Mouse (Mus musculus): ENCODE results near the gene Gucy2g.

Gucy2g gene

DNA sequence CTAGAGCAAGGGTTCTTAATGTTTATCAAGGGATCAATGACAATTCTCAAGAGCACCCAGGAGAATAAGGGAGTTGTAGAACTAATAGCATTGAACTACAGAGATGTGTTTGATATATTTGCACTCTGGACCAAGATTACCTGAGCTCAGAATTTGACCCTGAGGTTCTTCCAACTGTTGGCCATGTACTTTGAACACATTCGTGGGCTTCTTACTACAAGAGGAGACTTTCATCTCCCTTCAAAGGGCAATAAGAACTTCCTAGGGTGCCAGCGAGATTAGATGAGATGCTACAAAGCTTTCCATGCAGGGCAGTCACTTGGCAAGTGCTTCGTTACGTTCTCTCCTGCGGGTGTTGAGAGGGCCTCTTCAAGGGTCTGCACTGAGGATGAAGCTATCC is 6.5 kb upstream of the Gucy2g start:
- no peak for DNase-seq

DNA sequence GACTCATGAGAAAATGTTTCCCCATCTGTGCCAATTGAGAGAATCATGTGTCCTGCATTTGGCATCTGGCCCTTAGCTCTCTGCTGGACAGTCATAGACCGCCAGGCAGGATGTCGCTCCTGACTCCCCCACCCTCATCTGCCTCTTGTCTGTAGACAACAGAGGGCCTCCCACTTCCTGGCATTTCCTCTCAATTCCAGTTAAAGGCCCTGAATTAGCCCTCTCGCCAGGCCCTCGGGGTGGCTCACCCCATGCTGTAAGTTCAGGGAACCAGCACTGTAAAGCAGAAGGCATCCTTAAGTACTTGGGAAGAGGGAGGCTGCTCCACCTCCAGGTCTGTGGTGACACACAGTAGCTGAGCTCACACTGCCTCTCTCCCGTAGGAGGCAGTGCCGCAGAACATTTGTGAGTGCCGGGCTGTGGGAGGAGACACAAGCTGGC is 3.8 kb upstream of the Gucy2g start:
- DNase-seq: peak; percentile 82 to 89

DNA sequence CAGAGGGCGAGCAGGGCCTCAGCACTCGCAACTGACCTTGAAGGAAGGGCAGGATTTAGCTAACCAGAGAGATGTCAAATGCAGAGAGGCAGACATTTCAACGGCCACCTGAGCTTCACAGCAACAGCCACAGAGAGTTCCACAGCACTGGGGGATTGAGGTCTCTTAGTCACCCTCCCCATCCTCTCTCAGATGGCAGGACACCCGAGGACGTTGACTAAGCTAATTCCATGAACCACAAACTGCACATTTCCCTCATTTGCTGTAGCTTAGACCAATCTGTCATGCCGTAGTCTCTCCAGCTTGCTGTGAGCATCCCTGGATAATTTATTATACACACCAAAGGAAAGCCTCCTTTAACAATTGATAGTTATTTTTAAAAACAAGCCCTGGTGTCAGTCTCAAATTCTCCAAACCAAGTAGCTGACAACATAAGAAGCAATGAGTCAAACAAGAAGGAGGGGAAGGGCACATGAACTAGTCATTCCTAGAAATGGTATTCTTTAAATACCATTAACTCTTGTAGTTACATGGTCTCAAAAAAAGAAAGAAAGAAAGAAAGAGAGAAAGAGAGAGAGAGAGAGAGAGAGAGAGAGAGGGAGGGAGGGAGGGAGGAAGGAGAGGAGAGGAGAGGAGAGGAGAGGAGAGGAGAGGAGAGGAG is 1.1 kb downstream of the Gucy2g start:
- DNase-seq: no peak

DNA sequence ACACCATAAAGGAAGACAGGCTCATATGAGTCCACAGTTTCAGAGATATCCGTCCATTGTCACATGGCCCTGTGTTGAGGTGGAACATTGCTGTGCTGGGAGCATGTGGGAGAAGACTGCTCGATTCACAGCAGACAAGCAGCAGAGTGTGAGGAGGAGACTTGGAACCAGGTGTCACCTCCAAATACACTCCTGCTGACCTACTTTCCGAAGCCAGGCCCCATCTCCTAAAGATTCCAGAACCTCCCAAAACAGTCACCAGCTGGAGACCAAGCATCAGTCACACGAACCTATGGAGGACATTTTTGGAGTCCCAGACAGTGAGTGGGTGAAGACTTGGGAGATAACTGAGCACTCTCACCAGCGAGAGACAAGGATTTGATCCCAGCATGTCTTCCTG is 4.5 kb downstream of the Gucy2g start:
- DNase-seq: no peak

DNA sequence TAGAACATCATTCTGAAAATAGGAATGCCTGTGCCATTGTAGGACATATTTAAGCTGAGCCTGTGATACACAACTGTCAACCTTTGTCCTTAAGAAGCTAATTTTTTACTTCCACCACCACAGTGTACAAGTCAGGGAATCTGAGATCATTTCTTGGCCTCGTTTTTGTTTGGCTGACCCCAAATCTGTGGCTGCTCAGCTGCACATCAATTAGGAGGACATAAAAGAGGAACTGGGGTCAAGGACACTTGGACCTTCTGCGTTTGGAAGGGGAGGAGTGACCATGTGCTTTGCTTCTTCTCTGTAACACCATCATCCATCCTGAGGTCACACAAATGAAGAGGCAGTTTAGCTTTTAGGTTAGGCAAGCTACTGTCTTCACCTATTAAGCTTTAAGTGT is 5.0 kb downstream of the Gucy2g start:
- DNase-seq: no peak

DNA sequence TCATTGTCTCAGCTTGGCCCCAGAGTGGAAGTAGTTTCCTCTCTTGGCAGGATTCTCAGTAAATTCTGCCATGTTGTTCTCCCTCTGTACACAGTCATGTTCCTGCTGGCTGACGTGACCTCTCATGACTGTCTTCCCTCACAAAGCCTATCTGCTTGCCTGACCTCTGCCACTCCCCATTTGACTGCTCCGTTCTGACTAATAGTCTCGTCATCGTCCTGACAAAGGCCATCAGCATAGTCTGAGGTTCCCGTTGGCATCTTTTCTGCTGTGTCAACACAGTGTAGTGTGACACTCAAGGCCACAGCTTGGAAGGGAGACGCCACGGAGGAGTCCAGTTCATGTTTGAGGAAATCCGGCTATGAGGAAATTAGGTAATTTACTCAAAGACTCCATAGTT is 8.9 kb downstream of the Gucy2g start:
- peak; percentile 57 for DNase-seq

DNA sequence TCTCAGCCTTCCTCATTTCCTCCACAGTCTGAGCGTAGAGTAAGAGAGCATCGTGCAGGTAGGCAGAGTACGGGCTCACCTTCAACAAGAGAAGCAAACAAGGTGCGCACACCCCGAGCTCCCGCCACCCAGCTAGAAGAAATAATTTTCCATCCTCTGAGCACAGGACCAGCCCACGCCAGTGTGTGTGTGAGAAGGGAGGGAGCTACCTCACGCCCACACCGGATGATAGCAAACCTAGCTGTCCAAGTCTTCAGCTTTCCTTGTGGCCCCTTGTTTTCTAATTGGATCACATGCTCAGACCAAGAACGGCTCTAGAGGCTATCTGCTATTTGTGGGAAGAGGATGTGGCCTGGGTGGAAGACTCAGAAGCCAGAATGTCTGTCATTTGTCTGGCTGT is 10.0 kb downstream of the Gucy2g start:
- no peak for DNase-seq

DNA sequence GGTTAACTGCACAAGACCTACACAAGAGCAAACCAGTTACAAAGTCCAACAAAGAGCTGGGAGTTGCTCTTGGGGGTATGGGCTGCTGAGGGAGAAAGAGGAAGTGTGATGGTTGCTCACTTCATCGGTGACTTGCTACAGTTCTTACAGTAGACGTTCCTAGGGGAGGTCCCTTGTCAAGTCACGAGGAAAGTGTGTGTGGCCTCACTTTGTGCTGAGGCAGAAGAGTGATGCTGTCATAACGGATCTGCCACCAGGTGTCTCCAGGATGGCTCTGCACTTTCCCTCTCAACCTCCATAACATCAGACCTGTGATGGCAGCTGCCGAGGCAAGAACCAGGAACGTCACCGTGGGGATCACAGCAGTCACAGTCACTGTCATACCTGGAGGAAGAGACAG is 13.9 kb downstream of the Gucy2g start:
- no peak for DNase-seq

DNA sequence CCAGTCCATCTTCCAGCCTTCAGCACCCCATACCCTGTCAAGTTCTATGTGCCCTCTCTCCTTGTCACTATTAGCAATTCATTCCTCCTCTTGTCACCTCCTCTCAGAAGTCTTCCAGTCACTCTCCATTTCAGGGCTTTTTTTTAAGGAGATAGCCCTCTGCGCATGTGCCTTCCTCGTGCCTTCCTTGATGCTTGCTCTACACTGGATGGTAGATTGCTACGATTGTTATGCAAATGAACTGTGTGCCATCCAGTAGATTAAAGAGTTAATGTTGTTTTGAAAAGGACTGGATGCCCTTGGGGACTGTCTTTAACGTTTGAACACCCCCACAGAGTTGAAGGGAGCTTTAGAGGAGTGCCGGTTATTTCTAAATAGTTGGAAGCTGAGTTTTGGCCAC is 14.4 kb downstream of the Gucy2g start:
- DNase-seq: no peak

DNA sequence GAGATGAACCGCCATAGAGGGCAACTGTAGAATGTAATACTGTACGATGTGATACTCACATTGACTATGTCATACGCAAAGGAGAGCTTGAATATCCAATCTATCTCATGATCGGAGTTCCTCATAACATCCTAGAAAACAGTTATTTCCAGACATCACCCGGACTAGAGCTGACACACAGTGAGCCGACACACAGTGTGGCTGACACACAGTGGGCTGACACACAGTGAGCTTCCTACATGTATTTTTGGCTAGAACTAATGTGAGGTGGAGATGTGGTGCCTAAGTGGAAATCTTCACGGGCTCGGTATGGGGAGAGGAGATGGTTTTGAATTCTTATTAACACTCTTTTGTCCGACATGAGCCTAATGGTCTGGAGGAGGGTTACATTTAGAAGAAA is 18.8 kb downstream of the Gucy2g start:
- DNase-seq: no peak

DNA sequence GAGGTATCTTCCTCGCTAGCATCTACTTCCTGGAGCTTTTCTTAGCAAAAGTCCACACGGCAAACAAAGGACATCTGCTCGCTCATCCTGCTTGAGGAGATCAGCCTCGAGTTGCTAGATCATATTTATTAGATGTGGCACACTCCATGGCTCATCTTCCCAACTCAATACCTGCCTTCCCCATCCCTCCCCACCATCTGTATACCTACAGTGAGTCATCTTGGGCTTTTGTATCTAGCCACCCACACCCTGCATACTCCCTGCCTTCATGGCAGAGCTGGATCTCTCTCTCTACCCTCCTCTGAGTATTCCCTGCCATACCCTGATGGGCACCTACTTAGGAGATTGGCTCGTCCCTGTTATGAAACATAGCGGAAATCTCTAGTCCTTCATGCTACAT is 19.8 kb downstream of the Gucy2g start:
- no peak for DNase-seq

DNA sequence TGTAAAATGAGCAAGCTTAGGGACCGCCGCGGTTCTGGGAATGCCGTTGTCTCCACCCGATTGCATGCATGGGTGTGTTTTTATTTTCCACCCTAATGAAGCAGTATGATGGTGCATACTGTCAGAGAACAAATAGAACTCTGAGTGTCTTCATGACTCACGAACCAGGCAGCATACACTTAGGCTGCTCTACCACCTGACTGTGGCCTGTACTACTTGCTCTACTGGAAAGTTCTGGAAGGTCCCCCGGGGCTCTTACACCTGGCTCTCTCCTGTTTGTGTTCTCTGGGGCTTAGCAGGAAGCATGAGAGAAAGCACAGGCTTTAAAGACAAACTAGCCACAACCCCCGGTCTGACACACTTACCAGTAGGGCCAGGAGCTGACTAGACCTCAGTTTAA is 21.7 kb downstream of the Gucy2g start:
- peak in 1 of 2 experiments; percentile 40 for DNase-seq

DNA sequence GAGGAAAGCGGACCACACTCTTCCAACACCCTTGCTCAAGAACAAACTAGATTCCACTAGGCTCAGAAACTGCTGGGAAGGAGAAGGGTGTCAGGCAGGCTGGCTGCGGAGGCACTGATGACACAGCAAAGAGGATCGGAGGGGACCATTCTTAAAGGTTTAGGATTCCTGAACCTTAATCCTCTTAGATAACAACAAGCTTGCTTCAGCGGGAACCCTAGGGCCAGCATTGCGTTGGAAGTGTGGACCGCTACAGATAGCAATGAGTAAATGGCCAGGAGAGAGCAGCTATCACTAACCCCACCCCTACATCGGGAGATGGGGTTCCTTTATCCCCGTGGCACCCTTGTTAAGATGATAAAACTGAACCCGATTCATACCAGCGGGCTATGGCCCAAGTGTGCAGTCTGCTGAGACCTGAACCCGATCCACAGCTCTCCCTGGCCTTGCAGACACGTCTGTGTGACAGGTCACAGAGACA is 22.3 kb downstream of the Gucy2g start:
- DNase-seq: no peak

DNA sequence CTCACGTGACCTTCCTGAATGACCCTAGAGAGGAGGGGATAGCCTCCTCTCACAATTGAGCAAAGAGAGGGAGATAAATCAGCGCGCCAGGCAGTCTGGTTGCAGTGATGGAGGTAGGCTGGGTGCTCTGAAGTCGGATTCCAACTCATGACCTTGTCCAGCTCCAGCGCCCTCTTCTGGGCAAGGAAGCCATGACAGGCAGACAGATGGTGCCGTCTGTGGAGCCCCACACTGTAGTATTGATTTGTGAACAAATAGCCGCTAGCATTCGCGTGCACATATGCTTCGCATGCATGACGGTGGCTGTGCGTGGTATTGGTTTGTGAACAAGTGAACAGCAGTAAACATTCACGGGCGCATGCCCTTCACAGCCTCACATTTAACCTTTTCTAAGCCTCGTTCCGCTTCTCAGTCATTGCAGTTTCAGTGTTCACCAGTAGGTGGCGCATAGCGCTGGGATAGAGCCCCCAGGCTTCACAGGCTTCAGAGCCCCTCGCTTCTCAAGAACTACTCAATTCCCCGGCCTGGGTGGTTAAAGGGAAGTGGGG is 22.8 kb downstream of the Gucy2g start:
- DNase-seq: peak; percentile 81 to 88

DNA sequence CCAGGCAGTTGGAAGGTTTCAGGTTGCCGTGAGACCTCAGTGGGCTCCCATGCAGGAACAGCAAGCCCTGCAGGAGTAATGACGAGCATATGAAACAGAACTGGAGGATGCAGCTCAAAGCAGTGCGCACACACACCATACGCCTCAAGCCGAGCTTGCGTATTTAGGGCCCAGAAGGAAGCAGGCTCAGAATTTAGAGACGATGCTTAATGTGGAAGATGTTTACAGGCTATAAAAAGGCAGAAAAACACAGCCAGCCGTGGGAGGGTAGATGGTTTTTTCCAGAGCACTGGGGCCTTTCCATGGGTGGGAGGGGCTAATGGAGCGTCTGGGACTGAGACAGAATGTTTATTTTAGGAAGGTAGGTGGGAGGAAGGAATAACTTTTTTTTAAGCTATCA is 23.7 kb downstream of the Gucy2g start:
- DNase-seq: no peak

DNA sequence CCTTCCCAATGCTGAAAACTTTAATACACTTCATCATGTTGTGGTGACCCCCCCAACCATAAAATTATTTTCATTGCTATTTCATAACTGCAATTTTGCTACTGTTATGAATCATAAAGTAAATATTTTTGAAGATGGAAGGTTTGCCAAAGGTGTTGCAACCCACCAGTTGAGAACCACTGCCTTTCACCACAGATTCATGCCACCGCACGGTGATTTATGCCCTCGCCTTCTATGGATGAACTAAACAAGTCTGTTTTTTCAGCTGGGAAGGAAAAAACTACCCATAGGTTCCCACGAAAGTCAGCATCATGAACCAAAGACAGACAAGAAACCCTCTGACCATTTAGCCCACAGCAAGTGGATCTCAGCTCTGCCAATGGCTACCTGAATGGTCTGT is 24.2 kb downstream of the Gucy2g start:
- DNase-seq: no peak

DNA sequence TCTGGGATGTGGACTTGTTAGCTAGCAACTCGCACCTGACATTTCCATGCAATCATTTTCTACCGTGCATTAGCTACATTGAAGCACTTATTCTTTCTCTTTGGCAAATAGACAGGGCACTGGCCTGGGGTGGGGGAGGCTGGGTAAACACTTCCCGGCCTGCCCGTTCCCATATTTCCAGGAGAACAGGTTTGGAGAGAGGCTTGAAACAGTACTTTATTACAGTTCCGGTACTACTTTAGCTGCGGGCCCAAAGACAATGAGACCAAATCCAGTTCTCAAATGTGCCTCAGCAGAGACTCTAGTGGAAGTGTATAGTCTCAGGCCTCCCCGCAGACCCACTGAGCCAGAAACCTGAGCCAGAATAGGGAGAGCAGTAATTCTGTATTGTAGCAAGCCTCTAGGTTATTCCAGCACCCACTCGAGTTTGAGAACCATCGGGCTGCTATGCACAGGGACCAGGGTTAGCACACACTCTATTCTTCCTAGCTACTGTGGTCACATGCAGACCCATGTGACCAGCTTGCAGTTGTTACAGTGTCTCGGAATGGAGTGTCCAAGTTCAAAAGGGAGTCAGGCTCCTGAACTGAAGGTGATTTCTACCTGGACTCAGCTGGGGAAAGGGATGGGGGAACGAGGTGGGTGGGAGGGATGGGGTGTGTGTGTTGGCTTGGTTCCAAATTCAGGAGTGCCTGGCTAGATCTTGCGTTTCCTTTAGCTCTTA is 27.3 kb downstream of the Gucy2g start:
- DNase-seq: peak; percentile 60 to 82

DNA sequence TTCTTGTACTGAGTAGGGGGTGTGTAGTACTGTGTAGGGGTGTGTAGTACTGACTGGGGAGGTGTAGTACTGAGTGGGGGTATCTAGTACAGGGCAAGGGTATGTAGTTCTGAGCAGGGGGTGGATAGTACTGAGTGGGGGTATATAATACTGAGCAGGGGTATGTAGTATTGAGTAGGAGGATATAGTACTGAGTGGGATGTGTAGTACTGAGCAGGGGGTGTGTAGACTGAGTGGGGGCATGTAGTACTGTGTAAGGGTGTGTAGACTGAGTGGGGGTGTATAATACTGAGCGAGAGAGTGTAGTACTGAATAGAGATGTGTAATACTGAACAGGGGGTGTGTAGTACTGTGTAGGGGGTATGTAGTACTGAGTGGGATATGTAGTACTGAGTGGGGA is 29.3 kb downstream of the Gucy2g start:
- no peak for DNase-seq

DNA sequence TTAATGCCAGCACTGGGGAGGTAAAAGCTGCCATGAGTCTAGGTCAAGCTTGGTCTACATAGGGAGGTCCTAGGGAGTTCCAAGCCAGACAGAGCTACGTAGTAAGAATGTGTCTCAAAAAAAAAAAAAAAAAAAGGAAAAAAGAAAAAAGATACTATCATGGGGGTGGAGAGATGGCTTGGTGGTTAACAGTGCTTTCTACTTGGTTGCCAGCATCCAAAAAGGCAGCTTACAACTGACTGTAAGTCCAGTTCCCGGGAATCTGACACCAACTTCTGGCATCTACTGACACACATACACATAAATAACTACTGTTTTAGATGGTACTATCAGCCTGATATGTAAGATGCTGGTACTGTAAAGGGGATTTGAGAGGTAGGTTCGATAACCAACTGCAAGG is 32.0 kb downstream of the Gucy2g start:
- DNase-seq: no peak

DNA sequence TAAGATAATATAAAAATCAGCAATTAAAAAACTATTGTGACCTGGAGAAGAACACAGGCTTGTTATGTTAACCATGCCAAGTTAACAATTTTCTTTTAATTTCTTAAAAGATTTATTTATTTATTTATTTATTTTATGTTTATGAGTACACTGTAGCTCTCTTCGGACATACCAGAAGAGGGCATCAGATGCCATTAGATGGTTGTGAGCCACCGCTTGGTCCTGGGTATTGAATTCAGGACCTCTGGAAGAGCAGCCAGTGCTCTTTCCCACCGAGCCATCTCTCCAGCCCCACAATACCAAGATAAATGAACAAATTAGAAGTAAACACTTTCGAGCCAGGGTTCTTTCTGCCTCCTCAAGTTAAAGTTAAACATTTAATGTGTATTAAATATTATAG is 32.4 kb downstream of the Gucy2g start:
- DNase-seq: no peak

DNA sequence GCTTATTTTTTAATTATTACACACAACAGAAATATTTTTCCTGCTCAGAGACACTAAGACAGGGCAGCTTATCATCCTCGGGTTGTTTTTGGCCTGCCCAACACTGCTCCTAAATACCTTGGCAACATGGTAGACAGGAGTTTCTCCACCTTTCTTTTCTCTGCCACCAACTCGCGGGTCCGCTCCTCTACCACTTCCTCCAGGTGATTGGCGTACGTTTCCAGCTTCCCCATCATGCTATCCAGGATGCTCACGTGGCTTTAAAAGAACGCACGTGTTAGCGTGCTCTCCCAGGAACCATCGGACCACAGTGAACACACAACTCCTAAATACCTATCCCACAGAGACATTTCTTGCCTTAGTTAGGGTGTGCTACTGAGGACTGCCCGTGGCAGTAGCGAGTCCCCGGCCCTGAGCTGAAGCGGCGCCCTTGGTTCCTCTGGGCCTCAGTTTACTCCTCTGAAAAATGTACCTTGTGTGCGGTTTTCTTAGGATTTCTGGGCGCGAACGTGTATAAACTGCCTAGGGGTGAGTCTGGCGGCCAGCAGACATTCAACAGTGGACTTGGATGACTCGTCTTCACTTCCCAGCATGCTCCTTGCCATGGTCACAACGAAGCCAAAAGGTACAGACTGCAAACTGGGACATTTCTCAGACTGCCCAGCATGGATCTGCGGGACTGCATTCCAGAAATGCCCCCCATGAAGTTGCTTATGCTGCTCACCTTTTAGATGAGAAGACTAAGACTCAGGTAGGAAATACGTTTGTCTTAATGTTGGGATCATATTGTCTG is 33.1 kb downstream of the Gucy2g start:
- DNase-seq: no peak

DNA sequence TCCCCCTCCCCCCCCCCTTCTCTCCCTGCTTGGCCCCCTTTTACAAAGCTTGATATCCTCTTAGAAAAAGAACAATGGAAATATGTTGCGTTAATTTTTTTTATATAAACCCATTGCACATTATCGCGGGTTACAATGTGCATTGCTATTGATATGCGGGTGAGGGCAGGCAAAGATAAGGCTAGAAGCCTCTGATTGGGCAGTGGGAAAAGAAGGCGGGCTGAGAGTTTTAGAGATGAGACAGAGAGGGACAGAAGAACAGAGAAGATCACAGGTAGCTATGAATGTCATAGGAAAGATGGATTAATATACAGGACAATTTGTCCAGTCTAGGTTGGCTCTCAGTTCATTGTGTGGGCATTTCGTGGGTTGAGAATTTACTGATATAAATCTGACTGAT is 33.8 kb downstream of the Gucy2g start:
- no peak for DNase-seq

DNA sequence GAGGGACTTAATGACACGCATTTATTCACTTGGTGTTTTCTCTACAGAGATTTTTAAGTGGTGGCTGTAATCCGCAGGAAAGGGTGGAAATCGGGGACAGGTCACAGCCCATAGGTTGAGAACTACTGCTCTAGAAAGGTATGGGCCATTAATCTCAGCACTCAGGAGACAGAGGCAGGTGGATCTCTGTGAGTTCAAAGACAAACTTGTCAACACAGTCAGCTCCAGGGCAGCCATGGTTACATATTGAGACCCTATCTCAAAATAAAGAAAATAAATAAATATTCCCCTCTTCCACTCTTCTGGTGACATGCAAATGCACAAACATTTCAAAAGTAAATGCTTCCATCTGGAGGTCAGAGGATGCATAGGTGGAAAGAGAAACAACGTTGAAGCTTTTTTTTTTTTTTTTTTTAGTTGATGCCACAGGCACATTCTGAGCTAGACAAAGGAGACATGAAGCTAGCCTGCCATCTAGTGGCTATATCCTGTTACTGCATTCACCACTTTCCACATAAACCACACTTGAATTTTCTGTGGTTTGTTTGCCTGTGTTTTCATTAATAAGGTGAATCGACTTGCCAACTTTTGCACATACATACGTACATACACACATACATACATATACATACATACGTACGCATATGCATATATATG is 34.4 kb downstream of the Gucy2g start:
- peak in 1 of 2 experiments; percentile 71 for DNase-seq

Data from lung, postnatal 4 days (tissue).